Mouse (Mus musculus): Measurements from ENCODE around the gene Snx29.

DNA sequence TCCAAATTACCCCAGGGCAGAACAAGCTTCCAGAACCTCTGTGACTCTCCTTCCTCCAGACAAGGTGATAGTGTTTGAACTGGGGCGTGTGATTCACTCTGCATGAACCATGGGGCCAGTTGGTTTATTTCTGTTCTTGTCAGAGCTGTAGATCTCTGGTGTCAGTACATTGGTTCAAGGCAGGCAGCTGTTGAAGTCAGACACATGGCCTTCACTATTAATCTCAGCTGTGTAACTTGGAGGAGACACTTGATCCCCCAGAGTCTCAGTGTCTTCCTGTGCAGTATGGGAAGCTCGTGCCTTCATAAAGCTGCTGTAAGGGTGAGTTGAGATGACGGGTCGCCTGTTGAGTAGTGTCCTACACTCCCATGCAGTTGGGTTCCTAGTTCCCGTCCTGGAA is 407.1 kb downstream of the Snx29 start:
- no peak for TF ChIP-seq CTCF (IDR thresholded peaks at IDR 0.05; ENCODE audit: borderline replicate concordance, insufficient read depth, low read length)
- TF ChIP-seq POLR2A (IDR thresholded peaks at IDR 0.05; ENCODE audit: low read depth, low read length) = no peak

Data from embryonic fibroblast, embryonic 13.5 days (primary cell).